Mouse (Mus musculus): ENCODE measurements around the gene Hecw1. TPM values are rescaled to one million over a fixed set of nuclear protein-coding genes. Genes with fewer than 3 reads are reported as not detected.

Hecw1 gene
- polyA plus RNA-seq (2015; fragmentation: Nextera tagmentation; extraction: Ambion mirVana), result 48.0 and 54.2 TPM in 2 replicates

DNA sequence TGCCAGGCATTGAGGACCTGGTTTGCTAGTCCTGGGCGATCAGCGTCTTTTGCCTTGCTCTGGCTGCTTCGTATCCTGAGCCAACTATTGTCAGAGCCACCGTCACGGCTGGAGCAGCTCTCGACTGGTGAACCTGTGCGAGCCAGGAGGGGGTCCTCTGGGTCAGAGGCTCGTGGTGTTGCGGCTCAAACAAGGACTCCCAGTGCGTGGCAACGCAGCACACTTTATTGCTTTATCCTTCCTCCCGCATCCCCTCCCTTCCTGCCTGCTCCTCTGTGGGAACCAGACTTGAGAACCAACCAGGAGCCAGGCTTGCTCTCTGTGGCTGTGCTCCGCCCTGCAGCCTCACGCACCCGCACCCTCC lies at the start of gene Hecw1:
Hecw1 (minus strand) TSS at position 323 of the 364 bp plus-strand sequence.
- H3K4me3 ChIP-seq (replicated peaks; ENCODE audit: low read length), result peak within 1 kb of the TSS; percentile 62
- peak within 1 kb of the TSS; percentile 69 for H3K4me2 ChIP-seq (ENCODE audit: low read length)
- H3K36me3 ChIP-seq (ENCODE audit: control insufficient read depth, insufficient read depth), result no peaks in the 10 kb centered on the region
- H3K27me3 ChIP-seq (replicated peaks; ENCODE audit: control insufficient read depth, insufficient read depth, low read length), result no peaks in the 10 kb centered on the region
- peak; percentile 91 for ATAC-seq
- peak within 1 kb of the TSS; percentile 93 for H3K27ac ChIP-seq (ENCODE audit: low read length)
- H3K9me3 ChIP-seq (ENCODE audit: control insufficient read depth, low read length), result no peaks in the 10 kb centered on the region
- peak within 1 kb of the TSS; percentile 90 for H3K9ac ChIP-seq (replicated peaks; ENCODE audit: low read depth, low read length)
- under 1% methylated on average over 15 of the region's 15 CpGs for WGBS
- H3K4me1 ChIP-seq (replicated peaks; ENCODE audit: control insufficient read depth, insufficient read depth, low read length), result peaks cover 6% of the 10 kb centered on the region; the same call in 1 of the 2 replicates

DNA sequence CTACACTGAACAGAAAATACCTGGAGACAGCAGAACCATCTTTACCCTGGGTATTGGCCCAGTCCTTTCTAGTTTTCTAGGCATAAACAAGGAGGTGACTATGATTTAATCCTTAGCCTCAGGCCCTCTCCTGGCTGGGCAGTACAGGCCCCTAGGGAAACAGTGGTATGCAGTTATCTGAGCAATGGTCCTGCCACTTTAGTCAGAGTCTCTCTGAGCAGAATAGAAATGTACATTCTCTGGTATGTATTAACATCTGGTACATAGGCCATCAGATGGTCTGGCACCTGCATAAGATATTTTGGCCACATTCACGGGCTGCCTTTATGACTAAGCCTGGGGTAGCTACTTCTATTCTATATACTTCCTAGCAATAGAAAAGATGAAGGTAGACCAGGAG lies 38.3 kb upstream of the Hecw1 start:
- no peaks in the 10 kb centered on the region for H3K27me3 ChIP-seq (replicated peaks; ENCODE audit: control insufficient read depth, insufficient read depth, low read length)
- no peak overlapping the region for H3K27ac ChIP-seq (ENCODE audit: low read length)
- WGBS, result 94% methylated on average over 1 of the region's 1 CpGs
- no peak overlapping the region for H3K4me3 ChIP-seq (replicated peaks; ENCODE audit: low read length)
- no peaks in the 10 kb centered on the region for H3K4me1 ChIP-seq (replicated peaks; ENCODE audit: control insufficient read depth, insufficient read depth, low read length)
- no peak overlapping the region for H3K4me2 ChIP-seq (ENCODE audit: low read length)
- no peak overlapping the region for H3K9ac ChIP-seq (replicated peaks; ENCODE audit: low read depth, low read length)
- H3K9me3 ChIP-seq (ENCODE audit: control insufficient read depth, low read length), result no peaks in the 10 kb centered on the region
- H3K36me3 ChIP-seq (ENCODE audit: control insufficient read depth, insufficient read depth), result no peaks in the 10 kb centered on the region
- no peak for ATAC-seq

DNA sequence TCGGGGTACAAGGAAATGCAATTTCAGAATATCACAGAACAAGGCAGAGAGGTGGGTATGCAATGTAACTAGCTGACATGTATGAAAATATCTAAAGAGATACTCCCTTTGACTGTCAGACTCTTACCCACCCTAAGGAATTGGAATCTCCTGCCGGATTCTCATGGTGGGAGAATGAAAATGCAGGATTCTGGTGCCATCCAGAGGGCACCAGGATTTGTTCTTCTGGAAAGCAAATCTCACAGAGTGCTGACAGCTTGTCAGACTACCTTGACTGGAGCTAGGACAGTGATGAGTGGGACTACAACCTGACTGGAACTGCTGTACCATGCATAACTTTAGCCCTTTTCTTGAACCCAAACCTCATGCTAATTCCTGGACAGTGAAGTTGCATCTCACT lies 29.6 kb upstream of the Hecw1 start:
- Histone ChIP-seq H3K27me3 (replicated peaks; ENCODE audit: control insufficient read depth, insufficient read depth, low read length) (no peaks in the 10 kb centered on the region), H3K9ac (replicated peaks; ENCODE audit: low read depth, low read length) (no peak overlapping the region), H3K9me3 (ENCODE audit: control insufficient read depth, low read length) (no peaks in the 10 kb centered on the region), H3K27ac (ENCODE audit: low read length) (no peak overlapping the region), H3K4me3 (replicated peaks; ENCODE audit: low read length) (no peak overlapping the region), H3K4me2 (ENCODE audit: low read length) (no peak overlapping the region), H3K36me3 (ENCODE audit: control insufficient read depth, insufficient read depth) (no peaks in the 10 kb centered on the region), H3K4me1 (replicated peaks; ENCODE audit: control insufficient read depth, insufficient read depth, low read length) (no peaks in the 10 kb centered on the region)
- no peak; the same call in 1 of the 2 replicates for ATAC-seq
- 78% methylated on average over 2 of the region's 2 CpGs for WGBS

DNA sequence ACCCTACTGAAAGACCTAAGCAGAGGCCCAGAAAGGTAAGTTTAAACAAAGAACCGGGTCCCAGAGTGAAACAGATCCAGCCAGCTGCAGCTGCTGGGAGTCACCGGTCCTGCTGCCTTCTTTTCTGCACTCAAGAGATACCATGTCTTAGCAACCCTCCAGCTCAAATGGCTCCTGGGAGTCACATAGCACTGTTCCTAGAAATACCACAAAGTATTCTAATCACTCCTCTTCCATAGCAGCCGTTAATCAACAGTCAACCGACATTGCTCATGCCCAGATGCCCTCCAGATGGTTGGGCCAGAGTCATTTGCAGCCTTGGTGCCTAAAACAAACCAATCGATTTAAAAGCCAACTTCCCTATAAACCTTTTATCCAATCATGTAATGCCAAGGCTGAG lies 19.8 kb upstream of the Hecw1 start:
- H3K27ac ChIP-seq (ENCODE audit: low read length), result no peak overlapping the region
- no peak overlapping the region for H3K4me3 ChIP-seq (replicated peaks; ENCODE audit: low read length)
- no peaks in the 10 kb centered on the region for H3K36me3 ChIP-seq (ENCODE audit: control insufficient read depth, insufficient read depth)
- WGBS, result 86% methylated on average over 5 of the region's 5 CpGs
- H3K4me2 ChIP-seq (ENCODE audit: low read length), result no peak overlapping the region
- H3K9me3 ChIP-seq (ENCODE audit: control insufficient read depth, low read length), result no peaks in the 10 kb centered on the region
- H3K4me1 ChIP-seq (replicated peaks; ENCODE audit: control insufficient read depth, insufficient read depth, low read length), result no peaks in the 10 kb centered on the region
- H3K27me3 ChIP-seq (replicated peaks; ENCODE audit: control insufficient read depth, insufficient read depth, low read length), result no peaks in the 10 kb centered on the region
- ATAC-seq, result no peak
- H3K9ac ChIP-seq (replicated peaks; ENCODE audit: low read depth, low read length), result no peak overlapping the region

DNA sequence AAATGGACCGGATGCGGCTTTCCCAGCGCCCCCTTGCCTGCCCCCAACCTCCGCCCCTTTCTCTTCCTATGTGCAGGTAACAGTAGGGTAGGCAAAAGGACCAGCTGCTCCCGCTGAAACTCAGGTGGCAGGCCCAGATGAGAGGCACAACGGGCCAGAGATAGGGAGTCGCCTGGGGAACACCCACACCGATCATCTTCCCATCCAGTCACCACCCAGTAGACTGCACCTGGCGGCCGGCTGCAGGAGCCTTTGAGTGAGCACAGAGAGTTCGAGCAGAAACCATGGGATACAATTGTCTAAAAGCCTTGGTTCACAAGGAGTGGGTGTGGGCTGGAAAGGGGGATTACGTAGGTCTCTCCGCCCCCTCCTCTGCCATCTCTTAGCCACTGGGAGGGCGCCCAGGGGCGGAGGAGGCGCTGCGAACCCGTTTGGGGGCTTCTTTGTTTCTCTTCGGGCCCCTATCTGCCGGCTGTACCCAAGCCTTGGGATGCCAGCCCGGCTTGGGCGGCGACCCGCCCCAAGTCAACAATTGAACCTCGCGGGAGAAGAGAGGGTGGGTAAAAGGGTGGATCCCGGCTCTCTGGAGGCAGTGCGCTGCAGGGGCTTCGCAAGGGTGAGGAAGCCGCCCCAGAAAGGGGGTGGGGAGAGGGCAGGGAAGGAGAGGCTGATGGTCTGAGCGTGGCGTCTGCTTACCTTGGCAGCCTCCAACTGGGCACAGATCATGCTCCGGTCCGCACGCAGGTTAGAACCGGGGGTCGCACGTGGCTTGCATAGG lies 711 bp downstream of the Hecw1 start:
- Histone ChIP-seq H3K9ac (replicated peaks; ENCODE audit: low read depth, low read length) (peak overlapping the region; percentile 90), H3K9me3 (ENCODE audit: control insufficient read depth, low read length) (no peaks in the 10 kb centered on the region), H3K4me3 (replicated peaks; ENCODE audit: low read length) (peak overlapping the region; percentile 62), H3K27me3 (replicated peaks; ENCODE audit: control insufficient read depth, insufficient read depth, low read length) (no peaks in the 10 kb centered on the region), H3K27ac (ENCODE audit: low read length) (peak overlapping the region; percentile 93), H3K4me1 (replicated peaks; ENCODE audit: control insufficient read depth, insufficient read depth, low read length) (peaks cover 6% of the 10 kb centered on the region; the same call in 1 of the 2 replicates), H3K36me3 (ENCODE audit: control insufficient read depth, insufficient read depth) (no peaks in the 10 kb centered on the region), H3K4me2 (ENCODE audit: low read length) (peak overlapping the region; percentile 69)
- peak; percentile 90 for ATAC-seq
- under 1% methylated on average over 38 of the region's 38 CpGs for WGBS

DNA sequence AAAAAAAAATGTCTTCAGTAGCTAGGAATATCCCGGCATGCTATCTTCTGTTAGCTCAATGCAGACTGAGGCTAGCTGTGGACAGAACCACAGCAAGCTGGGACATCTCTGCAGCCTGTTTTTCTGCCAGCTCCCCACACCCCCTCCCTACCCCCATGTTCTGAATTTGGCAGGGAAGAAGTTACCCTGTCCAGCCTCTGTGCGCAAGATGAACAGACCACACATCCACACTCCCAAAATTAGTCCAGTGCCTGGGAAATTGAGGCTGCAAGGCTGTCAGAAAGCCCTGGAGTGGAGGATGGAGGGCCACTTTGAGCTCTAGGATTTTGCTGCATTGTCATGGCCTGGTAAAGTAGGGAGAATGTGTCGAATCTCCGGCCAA lies 1.3 kb downstream of the Hecw1 start:
- peak; percentile 7 for ATAC-seq
- H3K4me3 ChIP-seq (replicated peaks; ENCODE audit: low read length), result peak overlapping the region; percentile 62
- peaks cover 9% of the 10 kb centered on the region; the same call in 1 of the 2 replicates for H3K4me1 ChIP-seq (replicated peaks; ENCODE audit: control insufficient read depth, insufficient read depth, low read length)
- WGBS, result 11% methylated on average over 4 of the region's 4 CpGs
- H3K9ac ChIP-seq (replicated peaks; ENCODE audit: low read depth, low read length), result peak overlapping the region; percentile 90
- no peaks in the 10 kb centered on the region for H3K9me3 ChIP-seq (ENCODE audit: control insufficient read depth, low read length)
- no peaks in the 10 kb centered on the region for H3K27me3 ChIP-seq (replicated peaks; ENCODE audit: control insufficient read depth, insufficient read depth, low read length)
- peak overlapping the region; percentile 93 for H3K27ac ChIP-seq (ENCODE audit: low read length)
- H3K36me3 ChIP-seq (ENCODE audit: control insufficient read depth, insufficient read depth), result no peaks in the 10 kb centered on the region
- peak overlapping the region; percentile 69 for H3K4me2 ChIP-seq (ENCODE audit: low read length)

DNA sequence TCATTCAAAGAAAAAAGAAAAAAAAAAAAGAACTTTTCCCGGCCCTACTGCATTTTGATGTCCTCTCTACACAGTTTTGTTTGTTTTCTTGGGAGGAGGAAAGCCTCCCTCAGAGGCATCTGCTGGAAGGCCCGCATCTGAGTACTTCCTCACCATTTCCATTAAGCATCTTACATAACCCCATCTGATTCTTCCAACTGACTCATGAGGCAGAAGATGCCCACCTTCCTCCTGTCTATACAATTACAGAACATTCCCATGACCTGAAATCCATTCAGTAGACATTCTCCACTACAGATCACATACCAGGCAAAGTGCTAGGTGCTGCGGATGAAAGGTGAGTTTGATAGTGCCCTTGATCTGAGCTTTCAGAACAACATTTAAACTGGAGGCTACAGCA lies 3.4 kb downstream of the Hecw1 start:
- 83% methylated on average over 3 of the region's 3 CpGs for WGBS
- Histone ChIP-seq H3K36me3 (ENCODE audit: control insufficient read depth, insufficient read depth) (no peaks in the 10 kb centered on the region), H3K4me1 (replicated peaks; ENCODE audit: control insufficient read depth, insufficient read depth, low read length) (peaks cover 9% of the 10 kb centered on the region; the same call in 1 of the 2 replicates), H3K4me3 (replicated peaks; ENCODE audit: low read length) (peak overlapping the region; percentile 2; the same call in 1 of the 2 replicates), H3K4me2 (ENCODE audit: low read length) (peak overlapping the region; percentile 69), H3K27me3 (replicated peaks; ENCODE audit: control insufficient read depth, insufficient read depth, low read length) (no peaks in the 10 kb centered on the region), H3K9me3 (ENCODE audit: control insufficient read depth, low read length) (no peaks in the 10 kb centered on the region), H3K27ac (ENCODE audit: low read length) (no peak overlapping the region), H3K9ac (replicated peaks; ENCODE audit: low read depth, low read length) (no peak overlapping the region)
- no peak for ATAC-seq

DNA sequence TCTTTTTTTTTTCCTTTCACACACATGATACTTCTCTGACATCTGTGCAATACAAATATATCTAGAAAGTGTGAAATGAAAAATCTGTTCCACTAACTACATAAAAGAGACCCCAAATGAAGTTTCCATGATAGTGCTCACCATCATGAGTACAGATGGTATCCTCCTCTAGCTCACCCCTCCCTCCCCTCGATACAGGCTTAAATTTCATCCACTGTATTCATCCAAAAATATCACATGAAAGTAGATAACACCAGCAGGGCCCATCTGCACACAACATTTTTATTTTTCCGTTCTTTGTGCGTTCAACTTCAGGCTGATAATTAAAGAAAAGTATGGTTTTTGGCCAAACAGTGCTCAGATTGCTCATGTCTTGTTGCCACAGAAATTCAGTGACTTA lies 5.5 kb downstream of the Hecw1 start:
- Histone ChIP-seq H3K9me3 (ENCODE audit: control insufficient read depth, low read length) (no peaks in the 10 kb centered on the region), H3K36me3 (ENCODE audit: control insufficient read depth, insufficient read depth) (no peaks in the 10 kb centered on the region), H3K4me2 (ENCODE audit: low read length) (no peak overlapping the region), H3K27ac (ENCODE audit: low read length) (peak overlapping the region; percentile 59), H3K27me3 (replicated peaks; ENCODE audit: control insufficient read depth, insufficient read depth, low read length) (no peaks in the 10 kb centered on the region), H3K9ac (replicated peaks; ENCODE audit: low read depth, low read length) (no peak overlapping the region), H3K4me1 (replicated peaks; ENCODE audit: control insufficient read depth, insufficient read depth, low read length) (peaks cover 9% of the 10 kb centered on the region; the same call in 1 of the 2 replicates), H3K4me3 (replicated peaks; ENCODE audit: low read length) (no peak overlapping the region)
- peak; percentile 51 for ATAC-seq
- 50% methylated on average over 3 of the region's 3 CpGs for WGBS

DNA sequence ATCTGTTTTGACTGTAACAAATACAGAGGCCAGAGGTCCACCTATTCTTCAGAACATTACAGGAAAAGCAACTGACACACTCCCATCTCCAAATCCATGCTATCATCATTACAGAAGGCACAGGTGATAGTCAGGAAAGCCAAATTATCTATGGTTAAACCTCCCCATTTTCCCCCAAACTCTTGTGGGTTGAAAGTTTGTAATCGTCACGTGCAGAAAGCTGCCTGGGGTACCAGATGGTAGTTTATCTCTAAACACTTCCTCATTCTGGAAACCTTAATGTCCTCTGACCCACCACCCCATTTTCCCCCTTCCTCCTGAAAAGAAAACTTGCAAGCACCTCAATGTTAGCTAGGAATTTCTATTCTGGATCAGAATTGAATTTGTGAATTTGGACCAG lies 7.9 kb downstream of the Hecw1 start:
- Histone ChIP-seq H3K4me3 (replicated peaks; ENCODE audit: low read length) (no peak overlapping the region), H3K9me3 (ENCODE audit: control insufficient read depth, low read length) (no peaks in the 10 kb centered on the region), H3K9ac (replicated peaks; ENCODE audit: low read depth, low read length) (no peak overlapping the region), H3K27ac (ENCODE audit: low read length) (no peak overlapping the region), H3K36me3 (ENCODE audit: control insufficient read depth, insufficient read depth) (no peaks in the 10 kb centered on the region), H3K4me1 (replicated peaks; ENCODE audit: control insufficient read depth, insufficient read depth, low read length) (peaks cover 6% of the 10 kb centered on the region; the same call in 1 of the 2 replicates), H3K4me2 (ENCODE audit: low read length) (no peak overlapping the region), H3K27me3 (replicated peaks; ENCODE audit: control insufficient read depth, insufficient read depth, low read length) (no peaks in the 10 kb centered on the region)
- ATAC-seq, result no peak
- WGBS, result 74% methylated on average over 2 of the region's 2 CpGs
